Mouse (Mus musculus): Measurements from ENCODE around the gene Stard8. TPM values are rescaled to one million over a fixed set of nuclear protein-coding genes. Genes with fewer than 3 reads are reported as not detected.

Stard8 gene
- total RNA-seq, 2 experiments from 2014 or later = 38.0 to 42.7 TPM

Other genes starting within 250 kb of the Stard8 start
- 1 to 10 TPM; 7.1 to 8.7 TPM for gene Ophn1, start 112.2 kb upstream of the Stard8 start, total RNA-seq (2021)
- gene Yipf6, start 66.9 kb upstream of the Stard8 start, total RNA-seq (2021) = 10 to 100 TPM; 15.0 to 18.4 TPM
- 10 to 100 TPM; 11.3 to 17.0 TPM for gene Efnb1, start 132.9 kb downstream of the Stard8 start, total RNA-seq (2021)